ENCODE assay signal across 29 mouse cellular contexts in genomic region chr1:78013396-78013795, GRCm38 (mm10).
DNase-seq lines count a peak whose midpoint lies in the region; ATAC-seq and TF ChIP-seq lines count a peak whose summit lies in the region.
"Had no signal": no experiment of that assay in that cellular context is flagged by ENCODE, and none has a peak within 500 bp of the region (broad histone marks: within the 10 kb centered on the region; RNA-seq: fewer than 3 reads in every experiment).

No protein-coding gene starts in this region.

- H3K9me3 ChIP-seq in hindbrain, embryonic 10.5 days, result no peaks in the 10 kb centered on the region
- no peaks in the 10 kb centered on the region for H3K9me3 ChIP-seq in hindbrain, postnatal 0 days (ENCODE audit: low read length)
- H3K9me3 ChIP-seq: embryonic facial prominence, embryonic 10.5 days; embryonic facial prominence, embryonic 13.5 days; forebrain, embryonic 12.5 days; forebrain, embryonic 15.5 days; heart, embryonic 10.5 days; heart, embryonic 13.5 days; hindbrain, embryonic 12.5 days; hindbrain, embryonic 15.5 days had no signal

- peaks cover 17% of the 10 kb centered on the region; the same call in 1 of the 2 replicates for H3K27me3 ChIP-seq in hindbrain, embryonic 10.5 days (ENCODE audit: insufficient read depth, poor library complexity, severe bottlenecking)
- no peaks in the 10 kb centered on the region for H3K27me3 ChIP-seq in hindbrain, postnatal 0 days (ENCODE audit: insufficient read depth, low read length)
- no peaks in the 10 kb centered on the region for H3K27me3 ChIP-seq in kidney, adult 2 months (replicated peaks; ENCODE audit: control insufficient read depth, insufficient read depth, low read length)
- H3K27me3 ChIP-seq: CH12.LX; embryonic facial prominence, embryonic 13.5 days; hindbrain, embryonic 15.5 days had no signal

- peaks cover 18% of the 10 kb centered on the region for H3K4me1 ChIP-seq in hindbrain, embryonic 10.5 days (replicated peaks)
- H3K4me1 ChIP-seq in hindbrain, postnatal 0 days (ENCODE audit: insufficient read depth, low read length), result peaks cover 8% of the 10 kb centered on the region; the same call in 1 of the 2 replicates
- no peaks in the 10 kb centered on the region for H3K4me1 ChIP-seq in kidney, adult 2 months (ENCODE audit: control insufficient read depth, insufficient read depth, low read length)
- H3K4me1 ChIP-seq: heart, embryonic 10.5 days had no signal

- H3K36me3 ChIP-seq in hindbrain, embryonic 10.5 days, result no peaks in the 10 kb centered on the region
- H3K36me3 ChIP-seq in hindbrain, postnatal 0 days (ENCODE audit: insufficient read depth, low read length), result no peaks in the 10 kb centered on the region
- no peaks in the 10 kb centered on the region for H3K36me3 ChIP-seq in kidney, adult 2 months (ENCODE audit: control insufficient read depth, insufficient read depth, low read length)
- H3K36me3 ChIP-seq: embryonic facial prominence, embryonic 10.5 days; embryonic facial prominence, embryonic 13.5 days; forebrain, embryonic 12.5 days; forebrain, embryonic 15.5 days; G1E; heart, embryonic 10.5 days; heart, embryonic 13.5 days; hindbrain, embryonic 12.5 days; hindbrain, embryonic 15.5 days had no signal

- peak; percentile 23 for DNase-seq in hindbrain, embryonic 10.5 days (ENCODE audit: low spot score)
- DNase-seq in hindbrain, postnatal 0 days (ENCODE audit: low spot score), result no peak
- peak; percentile 64 for DNase-seq in embryo, embryonic 10.5 days (ENCODE audit: low spot score)
- DNase-seq in mesoderm, embryonic 11.5 days (ENCODE audit: low read depth, low spot score), result peak; percentile 41
- DNase-seq in lung, postnatal 4 days, result no peak
- no peak for DNase-seq in thymus, postnatal 10 days (ENCODE audit: low spot score in 2 of 2)
- DNase-seq in kidney, adult 2 months, result no peak
- DNase-seq: adrenal gland, adult 2 months; adrenal gland, postnatal 14 days; cerebellum, adult 11 months; cerebellum, adult 2 months; cerebellum, adult 9-11 months; cerebellum, postnatal 25 days; gastrocnemius, postnatal 36 days; heart, adult 2 months; heart, postnatal 14 days; heart, postnatal 4 days had no signal

- H3K9ac ChIP-seq in hindbrain, postnatal 0 days (replicated peaks; ENCODE audit: low read length), result no peak overlapping the region
- H3K9ac ChIP-seq: embryonic facial prominence, embryonic 13.5 days; forebrain, embryonic 12.5 days; forebrain, embryonic 15.5 days; heart, embryonic 13.5 days; hindbrain, embryonic 12.5 days; hindbrain, embryonic 15.5 days had no signal

- no peak overlapping the region for H3K4me2 ChIP-seq in hindbrain, postnatal 0 days (ENCODE audit: low read depth, low read length)
- H3K4me2 ChIP-seq: embryonic facial prominence, embryonic 13.5 days; forebrain, embryonic 12.5 days; forebrain, embryonic 15.5 days; heart, embryonic 13.5 days; hindbrain, embryonic 12.5 days; hindbrain, embryonic 15.5 days had no signal

- no peak for TF ChIP-seq POLR2A in kidney, adult 2 months (IDR thresholded peaks at IDR 0.05; ENCODE audit: low read depth, low read length)

- TF ChIP-seq CTCF in hindbrain, postnatal 0 days (IDR thresholded peaks at IDR 0.05; ENCODE audit: low read depth), result no peak
- no peak for TF ChIP-seq CTCF in kidney, adult 2 months (conservative IDR thresholded peaks at IDR 0.05; ENCODE audit: insufficient read depth, insufficient read length, low read depth, low read length)

- ATAC-seq in hindbrain, postnatal 0 days, result no peak
- ATAC-seq: forebrain, embryonic 15.5 days; inflammation-experienced regulatory T-cells, adult 6 months had no signal

- no peak overlapping the region for H3K4me3 ChIP-seq in hindbrain, embryonic 10.5 days
- no peak overlapping the region for H3K4me3 ChIP-seq in hindbrain, postnatal 0 days (ENCODE audit: low read length)
- no peak overlapping the region for H3K4me3 ChIP-seq in kidney, adult 2 months (ENCODE audit: insufficient read depth, low read depth, low read length)
- H3K4me3 ChIP-seq: embryonic facial prominence, embryonic 10.5 days; embryonic facial prominence, embryonic 13.5 days; erythroblast, embryonic 14.5 days; forebrain, embryonic 12.5 days; forebrain, embryonic 15.5 days; heart, adult 2 months; heart, embryonic 10.5 days; heart, embryonic 13.5 days; hindbrain, embryonic 12.5 days; hindbrain, embryonic 15.5 days had no signal

- no peak overlapping the region for H3K27ac ChIP-seq in hindbrain, embryonic 10.5 days
- H3K27ac ChIP-seq in hindbrain, postnatal 0 days, result no peak overlapping the region
- no peak overlapping the region for H3K27ac ChIP-seq in kidney, adult 2 months (ENCODE audit: insufficient read depth, low read depth, low read length)
- H3K27ac ChIP-seq: embryonic facial prominence, embryonic 10.5 days; embryonic facial prominence, embryonic 13.5 days; forebrain, embryonic 12.5 days; forebrain, embryonic 15.5 days; heart, adult 2 months; heart, embryonic 10.5 days; heart, embryonic 13.5 days; hindbrain, embryonic 12.5 days; hindbrain, embryonic 15.5 days had no signal

- 6% methylated on average over 3 of the region's 3 CpGs for WGBS in hindbrain, embryonic 10.5 days
- 8% methylated on average over 3 of the region's 3 CpGs for WGBS in hindbrain, postnatal 0 days
- WGBS in kidney, adult 2 months, result 13% methylated on average over 3 of the region's 3 CpGs

Comparison
In these comparisons a context has a peak if more than half of its experiments do, and no peak if none do; other contexts are left out.
1. DNase-seq: peak in hindbrain, embryonic 10.5 days (single experiment), embryo, embryonic 10.5 days (single experiment) and mesoderm, embryonic 11.5 days (single experiment); none in hindbrain, postnatal 0 days (single experiment), lung, postnatal 4 days (0 of 2), thymus, postnatal 10 days (0 of 2) and kidney, adult 2 months (single experiment).